ENCODE assay signal across 8 mouse cellular contexts in genomic region chr15:98632921-98633320, GRCm38 (mm10). TPM values are rescaled to one million over a fixed set of nuclear protein-coding genes. Genes with fewer than 3 reads are reported as not detected.
DNase-seq lines count a peak whose midpoint lies in the region; ATAC-seq and TF ChIP-seq lines count a peak whose summit lies in the region.

No protein-coding gene starts in this region.

- peaks cover 74% of the 10 kb centered on the region for H3K4me1 ChIP-seq in kidney, embryonic 16.5 days (ENCODE audit: insufficient read depth, low read length)
- H3K4me1 ChIP-seq in embryonic facial prominence, embryonic 11.5 days (ENCODE audit: control insufficient read depth, insufficient read depth, low read length), result peaks cover 12% of the 10 kb centered on the region
- H3K4me1 ChIP-seq in intestine, postnatal 0 days (replicated peaks; ENCODE audit: control insufficient read depth, insufficient read depth, low read length), result 0 out of 2 replicates have a peak, but pooled peaks cover 4% of the 10 kb centered on the region

- peaks cover 25% of the 10 kb centered on the region for H3K27me3 ChIP-seq in kidney, embryonic 16.5 days (ENCODE audit: insufficient read depth, low read length)
- peaks cover 22% of the 10 kb centered on the region for H3K27me3 ChIP-seq in embryonic facial prominence, embryonic 11.5 days (ENCODE audit: control insufficient read depth, insufficient read depth, low read length)
- H3K27me3 ChIP-seq in intestine, postnatal 0 days (replicated peaks; ENCODE audit: control insufficient read depth, insufficient read depth, low read length), result peaks cover 28% of the 10 kb centered on the region; the same call in 1 of the 2 replicates

- H3K4me2 ChIP-seq in kidney, embryonic 16.5 days (replicated peaks; ENCODE audit: low read depth, low read length), result peak overlapping the region; percentile 99
- H3K4me2 ChIP-seq in embryonic facial prominence, embryonic 11.5 days (ENCODE audit: low read depth, low read length), result peak overlapping the region; percentile 99
- H3K4me2 ChIP-seq in intestine, postnatal 0 days (replicated peaks; ENCODE audit: low read depth), result peak overlapping the region; percentile 99

- no peak for TF ChIP-seq CTCF in intestine, postnatal 0 days (IDR thresholded peaks at IDR 0.05; ENCODE audit: low read depth)

- no peak for DNase-seq in kidney, postnatal 36 days
- peak; percentile 47 for DNase-seq in embryonic facial prominence, embryonic 11.5 days (ENCODE audit: low spot score)
- peak; percentile 55 for DNase-seq in retina, postnatal 1 day
- DNase-seq in right cerebral cortex, postnatal 14 days, result no peak
- DNase-seq in cerebellum, adult 8-10 months, result no peak
- DNase-seq in frontal cortex, postnatal 14 days (ENCODE audit: low spot score in 2 of 2), result no peak

- no peaks in the 10 kb centered on the region for H3K36me3 ChIP-seq in kidney, embryonic 16.5 days (ENCODE audit: insufficient read depth, low read length)
- no peaks in the 10 kb centered on the region for H3K36me3 ChIP-seq in embryonic facial prominence, embryonic 11.5 days (replicated peaks; ENCODE audit: control insufficient read depth, insufficient read depth, low read depth, low read length)
- H3K36me3 ChIP-seq in intestine, postnatal 0 days (ENCODE audit: control insufficient read depth, insufficient read depth), result no peaks in the 10 kb centered on the region

- peak overlapping the region; percentile 66 for H3K9ac ChIP-seq in kidney, embryonic 16.5 days (replicated peaks; ENCODE audit: low read length)
- H3K9ac ChIP-seq in embryonic facial prominence, embryonic 11.5 days (replicated peaks; ENCODE audit: low read length), result no peak overlapping the region; the same call in none of the 2 replicates
- no peak overlapping the region for H3K9ac ChIP-seq in intestine, postnatal 0 days (ENCODE audit: low read depth, low read length)

- WGBS in kidney, embryonic 16.5 days, result 6% methylated on average over 4 of the region's 4 CpGs
- WGBS in embryonic facial prominence, embryonic 11.5 days, result 1% methylated on average over 4 of the region's 4 CpGs
- 21% methylated on average over 4 of the region's 4 CpGs for WGBS in intestine, postnatal 0 days

- no peaks in the 10 kb centered on the region for H3K9me3 ChIP-seq in kidney, embryonic 16.5 days (ENCODE audit: low read length)
- H3K9me3 ChIP-seq in embryonic facial prominence, embryonic 11.5 days (replicated peaks; ENCODE audit: control insufficient read depth, low read length), result no peaks in the 10 kb centered on the region
- no peaks in the 10 kb centered on the region for H3K9me3 ChIP-seq in intestine, postnatal 0 days (ENCODE audit: control insufficient read depth)

- peak overlapping the region; percentile 86 for H3K4me3 ChIP-seq in kidney, embryonic 16.5 days (ENCODE audit: low read length)
- H3K4me3 ChIP-seq in embryonic facial prominence, embryonic 11.5 days (ENCODE audit: low read depth, low read length), result peak overlapping the region; percentile 75
- peak overlapping the region; percentile 39; the same call in 1 of the 2 replicates for H3K4me3 ChIP-seq in intestine, postnatal 0 days (ENCODE audit: low read depth, low read length)

- no peak overlapping the region for H3K27ac ChIP-seq in kidney, embryonic 16.5 days (ENCODE audit: low read length)
- no peak overlapping the region for H3K27ac ChIP-seq in embryonic facial prominence, embryonic 11.5 days (replicated peaks; ENCODE audit: low read depth, low read length)
- no peak overlapping the region for H3K27ac ChIP-seq in intestine, postnatal 0 days (ENCODE audit: low read depth, low read length)

- ATAC-seq in kidney, embryonic 16.5 days (ENCODE audit: low FRiP score, low TSS enrichment), result no peak
- no peak for ATAC-seq in embryonic facial prominence, embryonic 11.5 days (replicated peaks; ENCODE audit: insufficient number of reproducible peaks, low FRiP score, low TSS enrichment, low read depth)
- ATAC-seq in intestine, postnatal 0 days, result no peak

RNA-seq across cellular contexts. Expression of gene Cacnb3, which starts 2.3 kb away (rescaled TPM):
- 34.4 and 34.9 TPM in 2 replicates for polyA plus RNA-seq in kidney, embryonic 16.5 days (2015; fragmentation: Nextera tagmentation; extraction: Ambion mirVana)
- 32.3 and 33.4 TPM in 2 replicates for polyA plus RNA-seq in embryonic facial prominence, embryonic 11.5 days (2014; fragmentation: Nextera tagmentation; extraction: Ambion mirVana)
- 9.3 and 10.3 TPM in 2 replicates for polyA plus RNA-seq in intestine, postnatal 0 days (2015; fragmentation: Nextera tagmentation; extraction: Ambion mirVana)

RNA-seq across cellular contexts. Expression of gene Adcy6, which starts 23.0 kb away (rescaled TPM):
- 24.4 and 26.0 TPM in 2 replicates for polyA plus RNA-seq in kidney, embryonic 16.5 days (2015; fragmentation: Nextera tagmentation; extraction: Ambion mirVana)
- polyA plus RNA-seq in embryonic facial prominence, embryonic 11.5 days (2014; fragmentation: Nextera tagmentation; extraction: Ambion mirVana), result 8.4 and 10.4 TPM in 2 replicates
- 10.6 and 11.1 TPM in 2 replicates for polyA plus RNA-seq in intestine, postnatal 0 days (2015; fragmentation: Nextera tagmentation; extraction: Ambion mirVana)

RNA-seq across cellular contexts. Expression of gene Ddx23, which starts 29.8 kb away (rescaled TPM):
- 19.0 and 27.1 TPM in 2 replicates for polyA plus RNA-seq in kidney, embryonic 16.5 days (2015; fragmentation: Nextera tagmentation; extraction: Ambion mirVana)
- 20.8 and 22.0 TPM in 2 replicates for polyA plus RNA-seq in embryonic facial prominence, embryonic 11.5 days (2014; fragmentation: Nextera tagmentation; extraction: Ambion mirVana)
- polyA plus RNA-seq in intestine, postnatal 0 days (2015; fragmentation: Nextera tagmentation; extraction: Ambion mirVana), result 9.0 and 11.7 TPM in 2 replicates

RNA-seq across cellular contexts. Expression of gene Rnd1, which starts 44.3 kb away (rescaled TPM):
- 0.45 and 0.75 TPM in 2 replicates for polyA plus RNA-seq in kidney, embryonic 16.5 days (2015; fragmentation: Nextera tagmentation; extraction: Ambion mirVana)
- polyA plus RNA-seq in embryonic facial prominence, embryonic 11.5 days (2014; fragmentation: Nextera tagmentation; extraction: Ambion mirVana), result 0.63 and 0.92 TPM in 2 replicates
- 1.1 and 1.4 TPM in 2 replicates for polyA plus RNA-seq in intestine, postnatal 0 days (2015; fragmentation: Nextera tagmentation; extraction: Ambion mirVana)

Comparison
In these comparisons a context has a peak if more than half of its experiments do, and no peak if none do; other contexts are left out.
1. DNase-seq: peak in embryonic facial prominence, embryonic 11.5 days (single experiment) and retina, postnatal 1 day (single experiment); none in kidney, postnatal 36 days (0 of 2), right cerebral cortex, postnatal 14 days (single experiment), cerebellum, adult 8-10 months (single experiment) and frontal cortex, postnatal 14 days (0 of 2).
2. Peak in every context shown above with its lines, with median percentiles within 50 percentile points of each other: H3K4me2 ChIP-seq and H3K4me3 ChIP-seq.